Mouse (Mus musculus) forebrain, embryonic 13.5 days (tissue): ENCODE data around the gene Arl3. TPM values are rescaled to one million over a fixed set of nuclear protein-coding genes. Genes with fewer than 3 reads are reported as not detected.

Experiments used
- ATAC-seq: fragments of 200-750 bp; cut with Nextera tagmentation; 2 replicates; pipeline ENCODE4 v1.8.0; 2017
- H3K27ac ChIP-seq: fragments of 300-500 bp; sonication (generic); 2 replicates; pipeline ENCODE4 v1.5.1; 2015; ENCODE audit warnings: inconsistent platforms, mild to moderate bottlenecking, moderate library complexity
- H3K27me3 ChIP-seq: fragments of 300-500 bp; sonication (generic); 2 replicates; pipeline ENCODE4 v1.6.1; 2015; ENCODE audit warnings: mild to moderate bottlenecking, inconsistent platforms
- H3K36me3 ChIP-seq: fragments of 300-500 bp; sonication (generic); 2 replicates; pipeline ENCODE4 v1.6.1; 2015; ENCODE audit warnings: mild to moderate bottlenecking, inconsistent platforms; ENCODE audit not compliant: poor library complexity, severe bottlenecking
- H3K4me1 ChIP-seq: fragments of 300-500 bp; sonication (generic); 2 replicates; pipeline ENCODE4 v1.6.1; 2015; ENCODE audit warnings: inconsistent platforms
- H3K4me2 ChIP-seq: fragments of 300-500 bp; sonication (generic); 2 replicates; pipeline ENCODE4 v1.6.1; 2015; ENCODE audit warnings: inconsistent platforms, mild to moderate bottlenecking, moderate library complexity
- H3K4me3 ChIP-seq: fragments of 300-500 bp; sonication (generic); 2 replicates; pipeline ENCODE4 v1.5.1; 2015; ENCODE audit warnings: mild to moderate bottlenecking, inconsistent platforms
- H3K9ac ChIP-seq: fragments of 300-500 bp; sonication (generic); 2 replicates; pipeline ENCODE4 v1.6.1; 2015; ENCODE audit warnings: mild to moderate bottlenecking, inconsistent platforms
- H3K9me3 ChIP-seq: fragments of 300-500 bp; sonication (generic); replicated peaks from 2 replicates; pipeline ENCODE4 v1.6.1; 2016; ENCODE audit warnings: inconsistent platforms
- WGBS: fragments of 180-500 bp; shearing (Covaris S2); methylation state at CpG from one replicate; pipeline ENCODE4 v1.1.7; 2015; 5-methylcytosine and 5-hydroxymethylcytosine counted together
- polyA plus RNA-seq: library from polyadenylated mRNA; unstranded; fragments of >200 nt; fragmentation: Nextera tagmentation; extraction: Ambion mirVana; gene quantifications from 2 replicates; pipeline ENCODE4 v1.2.1, GENCODE M21; 2015

Arl3 gene
- 233 and 245 TPM in 2 replicates for polyA plus RNA-seq

DNA sequence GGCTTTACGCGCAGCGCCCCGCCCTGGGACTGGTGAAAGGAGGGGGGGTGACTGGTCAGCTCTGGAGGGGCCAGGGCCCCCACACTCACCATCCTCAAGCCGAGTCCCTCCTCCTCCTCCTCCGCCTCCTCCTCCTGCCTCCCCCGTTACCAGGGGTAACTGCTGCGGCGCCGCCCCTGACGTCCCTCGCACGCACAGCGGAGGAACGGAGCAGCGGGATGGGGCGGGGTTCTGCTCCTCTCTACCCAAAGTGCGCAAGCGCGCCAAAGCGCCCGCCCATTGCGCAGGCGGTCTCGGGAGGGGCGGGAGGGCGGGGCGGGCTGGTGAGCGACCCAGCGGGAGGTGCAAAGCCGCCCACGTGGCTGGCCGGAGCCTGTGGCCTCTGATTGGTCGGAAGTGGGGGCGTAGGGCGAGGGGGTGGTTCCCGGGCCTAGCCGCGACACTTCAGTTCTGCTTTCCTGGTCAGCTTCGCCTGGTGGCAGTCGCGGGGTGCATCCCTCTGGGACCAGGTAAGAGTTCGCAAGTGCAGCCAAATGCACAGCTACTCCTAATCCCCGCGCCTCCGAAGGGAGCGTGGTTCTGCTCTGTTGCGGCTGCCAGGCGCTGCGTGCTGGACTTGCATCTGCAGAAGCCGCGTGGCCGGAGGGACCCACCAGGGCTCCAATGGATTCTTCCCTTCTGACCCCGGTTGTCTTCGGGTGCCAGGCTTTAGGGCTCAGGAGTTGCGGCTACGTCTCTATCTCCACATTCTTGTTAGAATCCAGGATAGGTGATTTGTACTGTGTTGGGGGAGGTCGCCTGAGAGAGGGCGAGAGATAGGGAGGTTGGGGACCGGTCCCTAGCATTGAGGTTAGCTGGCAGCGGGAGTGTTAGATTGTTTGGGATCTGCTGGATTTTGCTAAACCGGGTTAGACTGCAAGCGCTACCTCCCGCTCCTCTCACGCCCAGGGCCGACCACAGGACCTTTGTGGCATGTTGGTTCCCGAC lies at the start of gene Arl3, which contains the start of gene Sfxn2:
Arl3 (minus strand) TSS at position 248 of the 987 bp plus-strand sequence.
Sfxn2 (plus strand) TSS at position 415 of the 987 bp plus-strand sequence.
- Histone ChIP-seq H3K9me3 (no peaks in the 10 kb centered on the region), H3K9ac (peak within 1 kb of the TSS; percentile 87), H3K4me2 (peak within 1 kb of the TSS; percentile 86), H3K36me3 (no peaks in the 10 kb centered on the region), H3K27me3 (no peaks in the 10 kb centered on the region), H3K4me3 (peak within 1 kb of the TSS; percentile 86), H3K4me1 (peaks cover 30% of the 10 kb centered on the region), H3K27ac (peak within 1 kb of the TSS; percentile 81)
- peak; percentile 97 for ATAC-seq
- under 1% methylated on average over 55 of the region's 67 CpGs for WGBS

DNA sequence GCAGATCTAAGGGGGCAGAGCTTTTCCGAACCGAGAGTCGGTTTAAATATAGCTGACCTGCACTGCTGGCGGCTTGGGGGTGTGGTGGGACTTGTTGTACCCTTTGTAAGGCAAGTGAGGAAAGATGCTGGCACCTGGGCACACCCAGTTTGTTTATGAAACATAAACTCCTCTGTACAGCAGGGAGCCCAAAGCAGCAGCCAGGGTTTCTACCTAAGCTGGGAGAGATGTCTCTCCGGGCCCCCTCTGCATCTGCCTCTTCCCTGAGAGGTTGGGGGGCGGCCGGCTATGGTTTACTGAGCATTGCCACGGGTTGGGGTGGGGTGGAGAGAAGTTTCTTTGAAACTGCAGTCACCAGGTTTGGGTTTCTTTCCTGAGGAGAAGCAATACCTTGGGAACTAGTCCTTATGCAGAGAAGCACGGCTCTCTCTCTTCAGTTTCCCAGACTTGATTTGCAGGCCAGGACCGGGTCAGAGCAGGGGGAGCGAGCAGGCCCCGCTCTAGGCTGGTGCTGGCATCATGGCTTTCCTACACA lies 49.7 kb upstream of the Arl3 start:
- no peak for ATAC-seq
- Histone ChIP-seq H3K9me3 (no peaks in the 10 kb centered on the region), H3K4me3 (no peak overlapping the region), H3K9ac (peak overlapping the region; percentile 48), H3K36me3 (peaks cover 19% of the 10 kb centered on the region), H3K4me1 (peaks cover 65% of the 10 kb centered on the region), H3K4me2 (peak overlapping the region; percentile 44), H3K27ac (no peak overlapping the region), H3K27me3 (no peaks in the 10 kb centered on the region)
- WGBS: 38% methylated on average over 12 of the region's 12 CpGs

DNA sequence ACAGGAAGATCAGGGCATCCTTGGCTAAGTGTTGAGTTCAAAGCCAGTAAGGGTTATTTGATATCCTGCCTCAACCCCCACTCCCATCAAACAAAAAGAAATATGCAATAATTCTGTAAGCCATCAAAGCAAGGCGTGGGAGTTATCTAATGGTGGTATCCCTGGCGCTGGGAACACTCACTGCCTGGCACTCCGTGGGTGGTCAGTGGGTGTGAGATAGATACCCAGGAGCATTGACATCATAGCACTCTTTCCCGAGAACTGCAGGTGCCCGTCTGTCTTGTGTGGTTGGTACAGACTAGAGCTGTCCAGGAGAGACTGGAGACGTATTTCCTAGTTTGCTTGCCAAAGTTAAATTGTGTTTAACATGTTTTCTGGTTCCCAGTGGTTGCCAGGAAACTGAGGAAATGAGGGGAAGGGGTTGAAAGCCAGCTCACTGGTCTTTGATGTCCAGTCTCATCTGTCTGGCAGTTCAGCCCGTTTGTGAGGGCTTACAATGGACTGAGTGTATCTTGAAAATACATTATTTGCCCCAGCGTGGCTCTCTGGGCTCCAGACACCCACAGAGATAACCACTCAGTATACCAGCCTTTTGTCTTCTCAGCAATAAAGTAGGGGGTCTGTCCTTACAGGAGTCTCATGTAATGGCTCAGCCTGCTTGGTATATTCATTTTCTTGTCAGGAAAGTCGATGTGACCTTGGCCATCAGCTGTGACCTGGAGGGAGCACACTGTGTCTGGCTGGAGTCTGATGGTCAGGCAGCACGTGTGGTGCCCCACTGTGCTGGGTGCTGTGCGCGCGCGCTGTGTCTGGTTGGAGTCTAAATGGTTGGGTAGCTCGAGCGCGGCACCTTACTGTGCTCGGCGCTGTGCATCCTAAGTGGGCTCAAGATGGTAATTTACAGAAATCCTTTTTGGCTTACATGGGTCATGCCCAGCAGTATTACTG lies 48.5 kb upstream of the Arl3 start:
- no peak for ATAC-seq
- Histone ChIP-seq H3K27ac (peak overlapping the region; percentile 57; the same call in 1 of the 2 replicates), H3K9me3 (no peaks in the 10 kb centered on the region), H3K4me3 (no peak overlapping the region), H3K36me3 (peaks cover 19% of the 10 kb centered on the region), H3K4me2 (no peak overlapping the region), H3K27me3 (no peaks in the 10 kb centered on the region), H3K9ac (no peak overlapping the region), H3K4me1 (peaks cover 65% of the 10 kb centered on the region)
- WGBS: 69% methylated on average over 19 of the region's 19 CpGs

DNA sequence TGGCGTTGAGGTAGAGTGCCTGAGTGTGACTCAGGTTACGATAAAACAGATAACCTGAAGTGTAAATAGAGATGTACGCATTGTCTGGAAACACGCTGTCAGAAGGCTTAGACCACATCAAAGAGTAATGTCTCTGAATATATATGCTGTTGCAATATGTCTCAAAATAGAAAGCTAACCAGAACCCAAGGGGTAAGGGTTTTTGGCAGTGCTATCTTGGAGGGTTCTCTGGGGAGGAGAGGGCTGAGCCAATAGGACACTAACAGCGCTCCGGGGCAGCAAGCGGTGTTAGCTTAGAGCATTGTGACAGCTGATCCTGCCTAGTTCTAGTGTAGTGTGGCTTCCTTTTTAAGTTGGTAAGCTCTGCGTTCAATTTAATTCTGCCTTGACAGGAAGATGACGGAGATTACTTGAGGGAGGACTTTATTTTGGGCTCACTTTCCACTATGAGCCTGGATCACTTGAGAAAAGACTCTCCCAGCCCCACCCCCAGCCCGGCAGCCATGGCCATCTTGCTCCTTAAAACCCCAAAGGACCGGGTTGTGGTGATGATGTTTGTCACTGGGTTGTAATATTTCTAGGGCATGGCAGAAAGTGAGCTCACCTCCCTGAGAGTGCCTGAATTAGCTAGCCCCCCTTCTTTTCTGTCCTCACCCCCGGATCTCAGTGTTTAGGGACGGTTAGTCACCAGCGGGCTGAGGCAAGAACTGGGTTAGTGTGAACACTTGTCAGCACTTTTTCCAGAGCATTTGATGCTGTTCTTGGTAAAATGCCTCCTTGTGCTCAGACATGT lies 47.2 kb upstream of the Arl3 start:
- WGBS: 91% methylated on average over 14 of the region's 14 CpGs
- no peak for ATAC-seq
- no peak overlapping the region for H3K9ac ChIP-seq
- no peaks in the 10 kb centered on the region for H3K9me3 ChIP-seq
- no peak overlapping the region for H3K27ac ChIP-seq
- no peak overlapping the region for H3K4me3 ChIP-seq
- H3K27me3 ChIP-seq: no peaks in the 10 kb centered on the region
- H3K36me3 ChIP-seq: peaks cover 12% of the 10 kb centered on the region
- H3K4me1 ChIP-seq: peaks cover 65% of the 10 kb centered on the region
- no peak overlapping the region for H3K4me2 ChIP-seq

DNA sequence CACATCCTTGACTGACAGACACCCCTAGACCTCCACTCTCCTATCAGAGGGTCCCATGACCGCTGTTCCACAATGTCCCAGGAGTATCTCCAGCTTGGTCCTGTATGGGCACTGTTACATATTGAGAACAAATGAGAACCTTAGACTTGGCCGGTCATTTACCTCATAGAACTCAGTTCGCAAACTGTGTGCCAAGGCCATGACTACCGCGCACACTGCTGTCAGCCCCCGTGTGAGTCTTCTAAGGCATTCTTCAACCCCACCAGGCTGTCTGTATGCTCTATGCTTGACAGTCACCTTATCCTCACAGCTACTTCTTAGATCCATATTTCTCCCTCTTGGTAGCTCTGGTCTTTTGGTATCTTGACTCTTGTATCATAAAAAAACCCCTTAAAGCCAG lies 46.5 kb upstream of the Arl3 start:
- ATAC-seq: no peak
- WGBS: 97% methylated on average over 6 of the region's 6 CpGs
- H3K4me2 ChIP-seq: no peak overlapping the region

DNA sequence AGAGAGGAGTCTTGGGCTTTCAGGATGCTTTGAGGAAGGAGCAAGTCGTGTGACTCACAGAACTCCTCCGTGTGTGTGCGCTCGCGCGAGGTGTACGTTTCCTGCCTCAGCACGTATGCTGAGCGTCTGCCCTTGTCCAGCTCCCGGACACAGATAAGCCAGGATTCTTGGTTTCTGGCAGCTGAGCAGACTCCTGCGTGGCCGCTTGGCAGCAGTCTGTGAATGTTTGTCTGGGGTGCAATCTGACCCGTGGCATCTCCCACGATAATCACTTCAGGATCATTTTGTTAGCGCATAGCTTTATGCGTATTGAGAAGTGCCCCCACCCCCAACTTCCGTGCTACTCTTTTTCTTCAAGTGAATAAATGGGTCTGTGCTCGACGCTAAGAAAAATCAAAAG lies 46.0 kb upstream of the Arl3 start:
- Histone ChIP-seq H3K4me3 (no peak overlapping the region), H3K27me3 (no peaks in the 10 kb centered on the region), H3K4me1 (peaks cover 56% of the 10 kb centered on the region), H3K9me3 (no peaks in the 10 kb centered on the region), H3K4me2 (no peak overlapping the region), H3K27ac (peak overlapping the region; percentile 51; the same call in 1 of the 2 replicates), H3K9ac (no peak overlapping the region), H3K36me3 (peaks cover 13% of the 10 kb centered on the region)
- no peak for ATAC-seq
- 85% methylated on average over 19 of the region's 19 CpGs for WGBS

More for the DNA sequence above, 46.5 kb upstream of the Arl3 start:
- Histone ChIP-seq H3K27me3 (no peaks in the 10 kb centered on the region), H3K9ac (no peak overlapping the region), H3K36me3 (peaks cover 9% of the 10 kb centered on the region), H3K4me1 (peaks cover 61% of the 10 kb centered on the region), H3K27ac (no peak overlapping the region), H3K4me3 (no peak overlapping the region), H3K9me3 (no peaks in the 10 kb centered on the region)

DNA sequence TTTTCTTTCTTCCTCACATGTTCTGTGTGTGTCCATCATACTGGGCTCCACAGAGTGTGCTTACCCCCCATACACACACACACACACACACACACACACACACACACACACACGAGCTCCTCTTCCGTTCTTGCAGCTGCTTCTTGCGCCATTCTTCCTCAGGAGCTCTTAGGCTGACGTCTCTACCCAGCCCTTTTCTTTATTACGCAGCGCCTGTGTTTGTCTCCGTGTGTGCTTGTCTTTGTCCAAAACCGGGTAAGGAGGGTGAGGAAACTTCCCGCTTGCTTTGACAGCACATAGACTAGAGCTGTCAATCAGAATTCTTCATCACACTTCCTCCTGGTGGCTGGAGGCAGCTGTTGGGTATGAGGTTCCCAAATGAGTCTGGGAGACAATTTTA lies 45.3 kb upstream of the Arl3 start:
- Histone ChIP-seq H3K9ac (no peak overlapping the region), H3K4me2 (no peak overlapping the region), H3K4me3 (no peak overlapping the region), H3K9me3 (no peaks in the 10 kb centered on the region), H3K27me3 (no peaks in the 10 kb centered on the region), H3K36me3 (peaks cover 18% of the 10 kb centered on the region), H3K27ac (peak overlapping the region; percentile 35; the same call in 1 of the 2 replicates), H3K4me1 (peaks cover 49% of the 10 kb centered on the region)
- WGBS: 39% methylated on average over 9 of the region's 9 CpGs
- 0 out of 2 replicates have a peak, but pooled peaks have one; percentile 36 for ATAC-seq

DNA sequence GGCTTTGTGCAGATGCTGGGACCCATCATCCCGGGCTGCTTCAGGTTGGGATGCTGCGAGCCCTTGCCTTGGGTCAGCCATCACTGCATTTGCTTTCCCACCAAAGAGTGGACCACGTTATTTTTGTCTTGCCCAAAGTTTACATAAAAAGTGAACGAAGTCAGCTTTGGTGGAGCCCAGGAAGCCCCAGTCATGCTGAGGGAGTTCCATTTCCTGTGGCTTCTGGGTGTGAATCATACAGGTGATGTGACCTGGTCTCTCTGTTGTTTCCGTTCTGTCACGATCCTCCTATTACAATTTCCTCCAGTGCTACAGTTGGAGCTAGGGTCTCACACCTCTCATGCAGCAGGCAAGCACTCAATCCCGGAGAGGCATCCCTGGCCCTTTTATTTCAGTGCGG lies 44.4 kb upstream of the Arl3 start:
- H3K9ac ChIP-seq: no peak overlapping the region
- 91% methylated on average over 8 of the region's 8 CpGs for WGBS
- no peak overlapping the region; the same call in 1 of the 2 replicates for H3K27ac ChIP-seq
- no peaks in the 10 kb centered on the region for H3K9me3 ChIP-seq
- H3K27me3 ChIP-seq: no peaks in the 10 kb centered on the region
- no peak for ATAC-seq
- H3K4me3 ChIP-seq: no peak overlapping the region
- peaks cover 18% of the 10 kb centered on the region for H3K36me3 ChIP-seq
- no peak overlapping the region for H3K4me2 ChIP-seq
- peaks cover 40% of the 10 kb centered on the region for H3K4me1 ChIP-seq

DNA sequence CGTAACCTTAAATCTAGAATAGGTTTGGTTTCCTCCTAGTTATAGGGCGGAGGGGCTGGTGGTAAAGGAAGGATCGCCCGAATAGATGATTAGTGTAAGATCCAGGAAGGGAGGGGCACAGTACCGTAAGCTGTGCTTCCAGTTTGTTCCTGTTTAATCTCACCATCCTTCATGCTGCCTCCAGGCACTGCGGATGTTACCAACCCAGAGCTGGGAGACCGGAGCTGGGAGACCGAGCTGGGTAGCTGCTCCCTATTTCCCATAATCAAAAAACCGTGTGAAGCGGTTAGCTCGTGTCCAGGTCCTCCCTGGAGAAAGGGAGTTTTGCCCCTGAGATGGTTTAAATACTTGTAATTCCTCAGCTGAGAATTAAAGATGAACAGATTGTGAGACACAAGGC lies 43.4 kb upstream of the Arl3 start:
- H3K4me3 ChIP-seq: no peak overlapping the region
- WGBS: 90% methylated on average over 11 of the region's 11 CpGs
- H3K36me3 ChIP-seq: peaks cover 18% of the 10 kb centered on the region
- no peak overlapping the region for H3K27ac ChIP-seq
- peaks cover 30% of the 10 kb centered on the region for H3K4me1 ChIP-seq
- no peak overlapping the region for H3K4me2 ChIP-seq
- H3K9ac ChIP-seq: no peak overlapping the region
- no peaks in the 10 kb centered on the region for H3K9me3 ChIP-seq
- no peak for ATAC-seq
- no peaks in the 10 kb centered on the region for H3K27me3 ChIP-seq

DNA sequence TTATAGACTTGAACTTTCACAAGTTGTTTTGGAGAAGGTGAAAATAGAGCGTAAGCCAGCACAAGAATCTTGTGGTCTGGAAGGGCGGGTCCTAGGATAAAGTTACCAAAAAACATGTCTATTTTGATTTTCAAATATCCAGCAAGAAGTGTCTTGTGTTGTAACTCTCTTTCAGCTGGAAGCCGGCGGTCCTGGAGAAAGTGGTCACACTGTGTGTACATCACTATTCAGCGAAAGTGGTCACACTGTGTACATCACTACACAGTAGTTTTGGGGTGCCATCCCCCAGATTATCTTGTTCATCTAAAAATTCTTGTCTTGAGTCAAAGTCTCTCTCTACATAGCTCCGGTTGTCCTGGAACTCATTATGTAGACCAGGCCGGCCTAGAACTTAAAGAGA lies 35.2 kb upstream of the Arl3 start:
- H3K4me1 ChIP-seq: no peaks in the 10 kb centered on the region
- ATAC-seq: no peak
- H3K4me2 ChIP-seq: no peak overlapping the region
- H3K9me3 ChIP-seq: no peaks in the 10 kb centered on the region
- no peak overlapping the region for H3K27ac ChIP-seq
- H3K4me3 ChIP-seq: no peak overlapping the region
- no peaks in the 10 kb centered on the region for H3K27me3 ChIP-seq
- H3K9ac ChIP-seq: no peak overlapping the region
- 97% methylated on average over 7 of the region's 7 CpGs for WGBS
- peaks cover 42% of the 10 kb centered on the region for H3K36me3 ChIP-seq

DNA sequence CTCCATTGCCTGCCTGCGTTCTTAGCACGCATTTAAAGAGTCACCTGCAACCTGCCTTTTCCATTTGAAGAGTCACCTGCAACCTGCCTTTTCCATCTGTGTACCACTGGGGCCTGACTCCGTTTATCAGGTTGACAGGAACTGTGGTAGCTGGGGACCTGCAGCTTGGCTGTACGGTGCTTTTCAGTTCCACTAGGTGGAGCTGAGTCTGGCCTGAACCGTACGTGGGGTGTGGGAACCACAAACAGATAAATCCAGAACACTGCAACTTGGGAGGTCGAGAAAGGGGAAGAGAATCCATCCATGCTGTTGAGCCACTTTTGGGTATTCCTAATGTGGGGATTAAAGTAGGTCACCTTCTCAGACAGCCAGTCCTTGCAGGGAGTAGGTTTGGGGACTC lies 34.4 kb upstream of the Arl3 start:
- WGBS: 80% methylated on average over 7 of the region's 7 CpGs
- no peaks in the 10 kb centered on the region for H3K27me3 ChIP-seq

More for the DNA sequence above, 34.4 kb upstream of the Arl3 start:
- Histone ChIP-seq H3K27ac (no peak overlapping the region), H3K9me3 (no peaks in the 10 kb centered on the region), H3K4me3 (no peak overlapping the region), H3K36me3 (peaks cover 49% of the 10 kb centered on the region), H3K4me1 (peaks cover 2% of the 10 kb centered on the region), H3K9ac (no peak overlapping the region), H3K4me2 (no peak overlapping the region)
- ATAC-seq: no peak
